Mouse (Mus musculus) mouse embryonic stem cell (cell line): ENCODE data around the gene Scaf4.

ENCODE experiments used
- in situ Hi-C, 2 experiments: fragments of 300-500 bp; cut with MboI; formaldehyde crosslinking; loops; 1 replicate in 1 of 2; 3 replicates in 1 of 2; pipeline ENCODE4 v1.14.3; 2019 to 2020; ENCODE audit warnings: low sequenced_read_pairs in 2 of 2, low pct_unique_long_range_greater_than_20kb in 1 of 2, mixed read lengths in 1 of 2; ENCODE audit not compliant: unreplicated experiment in 1 of 2

Scaf4 gene

GRCm38 (mm10) chr16:90181673-90182072 lies 102.6 kb downstream of the Scaf4 start:
- in situ Hi-C loops, result loop anchor here (10.0 kb wide), 3 partner anchors 157 to 407 kb away; no protein-coding TSS in a partner anchor

- in situ Hi-C loops, result loop anchor here (10.0 kb wide), 3 partner anchors 156 to 406 kb away; no protein-coding TSS in a partner anchor
These were observed 103.3 kb downstream of the Scaf4 start for GRCm38 (mm10) chr16:90180975-90181374.

- in situ Hi-C loops, result loop anchor here (10.0 kb wide), 3 partner anchors 155 to 405 kb away; no protein-coding TSS in a partner anchor
These were observed 104.4 kb downstream of the Scaf4 start for GRCm38 (mm10) chr16:90179892-90180291.

- in situ Hi-C loops, result no loop called here
These were observed 105.9 kb downstream of the Scaf4 start for GRCm38 (mm10) chr16:90178404-90178803.

GRCm38 (mm10) chr16:90177425-90177824 lies 106.9 kb downstream of the Scaf4 start:
- in situ Hi-C loops, result no loop called here

- in situ Hi-C loops, result no loop called here
These were observed 107.8 kb downstream of the Scaf4 start for GRCm38 (mm10) chr16:90176472-90176871.
